In the genomic region with DNA sequence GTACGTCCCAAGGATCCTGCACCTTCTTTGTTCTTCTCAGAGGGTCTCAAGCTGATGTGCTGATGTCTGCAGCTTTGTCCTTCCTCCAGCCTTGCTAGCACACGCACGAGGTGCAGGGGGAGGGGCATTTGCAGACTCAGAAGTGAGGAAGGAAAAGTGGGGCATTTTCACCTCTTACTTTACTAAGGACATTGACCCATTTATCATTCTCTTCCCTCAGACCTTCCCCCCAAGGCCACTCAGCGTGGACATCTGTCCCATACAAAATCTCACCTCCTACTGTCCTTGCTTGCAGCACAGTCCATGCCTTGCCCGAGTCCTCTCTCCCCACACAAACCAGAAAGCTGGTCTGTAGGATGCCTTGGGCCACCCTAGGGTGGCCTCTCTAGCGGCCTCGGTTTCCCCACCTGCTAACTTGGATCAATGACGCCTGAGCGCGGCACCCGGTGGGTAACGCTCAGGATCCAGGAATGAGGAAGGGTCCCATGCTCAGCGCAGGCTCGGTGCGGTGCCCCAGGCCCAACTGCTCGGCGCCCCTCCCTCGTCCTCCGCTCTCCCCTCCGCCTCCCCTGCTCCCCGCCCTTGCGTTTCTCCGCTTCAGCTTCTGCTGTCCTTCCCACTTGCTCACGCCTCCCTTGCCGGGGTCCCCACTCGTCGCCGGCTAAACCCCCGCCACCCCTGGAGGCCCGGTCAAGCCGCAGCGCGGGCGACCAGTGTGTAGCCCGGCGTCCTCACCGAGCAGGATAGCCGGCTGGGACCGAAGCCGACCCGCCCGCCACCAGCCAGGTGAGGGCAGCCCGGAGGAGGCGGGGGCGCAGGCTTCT, we compare ENCODE assay signal across 8 mouse cellular contexts. TPM values are rescaled to one million over a fixed set of nuclear protein-coding genes. Genes with fewer than 3 reads are reported as not detected.
DNase-seq lines count a peak whose midpoint lies in the region; ATAC-seq lines count a peak whose summit lies in the region.

TSS of gene C1qtnf4 (plus strand) at position 643 of the 824 bp plus-strand sequence.

- H3K27me3 ChIP-seq in midbrain, embryonic 14.5 days (ENCODE audit: control insufficient read depth, insufficient read depth, low read length) = peaks cover 28% of the 10 kb centered on the region

- H3K4me2 ChIP-seq in midbrain, embryonic 14.5 days (ENCODE audit: low read length) = peak within 1 kb of the TSS; percentile 82

- DNase-seq in left cerebral cortex, adult 18-20 months (ENCODE audit: low spot score in 2 of 2) = peak; percentile 49 to 63
- no peak for DNase-seq in left cerebral cortex, adult 11 months (ENCODE audit: low spot score)
- peak; percentile 73 for DNase-seq in cerebellum, adult 9-11 months
- no peak for DNase-seq in frontal cortex, adult 2 months (ENCODE audit: extremely low spot score in 1 of 2, low spot score in 1 of 2)
- DNase-seq in layer of hippocampus, postnatal 10 days (ENCODE audit: low spot score in 2 of 2) = peak; percentile 60 to 66
- DNase-seq in midbrain, embryonic 14.5 days = peak; percentile 84
- DNase-seq in gastrocnemius, postnatal 4 days (ENCODE audit: low spot score in 2 of 2) = no peak

- peak; percentile 72 for ATAC-seq in midbrain, embryonic 14.5 days (ENCODE audit: low FRiP score, low TSS enrichment)
- ATAC-seq in erythroblast, adult 5-6 weeks (replicated peaks; ENCODE audit: low FRiP score, poor library complexity, severe bottlenecking) = no peak

- H3K9me3 ChIP-seq in midbrain, embryonic 14.5 days (ENCODE audit: control insufficient read depth, low read length) = no peaks in the 10 kb centered on the region

- peaks cover 3% of the 10 kb centered on the region; the same call in 1 of the 2 replicates for H3K36me3 ChIP-seq in midbrain, embryonic 14.5 days (ENCODE audit: control insufficient read depth, insufficient read depth, low read length)

- peak within 1 kb of the TSS; percentile 93 for H3K9ac ChIP-seq in midbrain, embryonic 14.5 days (replicated peaks; ENCODE audit: low read length)

- H3K4me3 ChIP-seq in midbrain, embryonic 14.5 days (replicated peaks; ENCODE audit: low read depth, low read length) = peak within 1 kb of the TSS; percentile 71

- peak within 1 kb of the TSS; percentile 91 for H3K27ac ChIP-seq in midbrain, embryonic 14.5 days (replicated peaks; ENCODE audit: low read depth, low read length)

- H3K4me1 ChIP-seq in midbrain, embryonic 14.5 days (ENCODE audit: control insufficient read depth, insufficient read depth, low read length) = peaks cover 36% of the 10 kb centered on the region

- under 1% methylated on average over 45 of the region's 45 CpGs for WGBS in midbrain, embryonic 14.5 days

RNA-seq across cellular contexts. Expression of gene C1qtnf4, which starts in this region (rescaled TPM):
- total RNA-seq in left cerebral cortex, adult 18-20 months (2021) = 100 to 1,000 TPM; 275 to 295 TPM
- polyA plus RNA-seq in frontal cortex, adult 2 months (2012; rRNA removed) = 443 and 446 TPM in 2 replicates
- total RNA-seq in layer of hippocampus, postnatal 10 days (2021) = 100 to 1,000 TPM; 157 to 186 TPM
- 95.3 and 152 TPM in 2 replicates for polyA plus RNA-seq in midbrain, embryonic 14.5 days (2014; fragmentation: Nextera tagmentation; extraction: Ambion mirVana)
- total RNA-seq in gastrocnemius, postnatal 4 days (2021) = 10 to 100 TPM in 1 of 2 experiments, 1 to 10 TPM in 1; 7.5 to 10.1 TPM
- not detected in 2 replicates for total RNA-seq in erythroblast, adult 5-6 weeks (2015; ENCODE audit: low replicate concordance)
- total RNA-seq in erythroblast, adult 5-6 weeks (2017; ENCODE audit: low replicate concordance) = not detected in 2 replicates

Comparison
In these comparisons a context has a peak if more than half of its experiments do, and no peak if none do; other contexts are left out.
1. RNA of gene C1qtnf4 (total RNA-seq): 275 to 295 TPM in left cerebral cortex, adult 18-20 months and 157 to 186 TPM in layer of hippocampus, postnatal 10 days; 7.5 to 10.1 TPM in gastrocnemius, postnatal 4 days and not detected in erythroblast, adult 5-6 weeks; every median in the first group is over 10 times any median in the second.
2. DNase-seq: peak in left cerebral cortex, adult 18-20 months (2 of 2), cerebellum, adult 9-11 months (single experiment), layer of hippocampus, postnatal 10 days (2 of 2) and midbrain, embryonic 14.5 days (single experiment); none in left cerebral cortex, adult 11 months (single experiment), frontal cortex, adult 2 months (0 of 2) and gastrocnemius, postnatal 4 days (0 of 2).